Mouse (Mus musculus): ENCODE data around the gene C1ql3.

- no peak for TF ChIP-seq GATA1 (IDR thresholded peaks at IDR 0.05; ENCODE audit: low read length)
- TF ChIP-seq TAL1 (IDR thresholded peaks at IDR 0.05; ENCODE audit: low read length), result no peak
These were observed 367 bp upstream of the C1ql3 start for GRCm38 (mm10) chr2:13011973-13012372.
